Comparison of ENCODE assay signal across 22 mouse cellular contexts in the genomic region with DNA sequence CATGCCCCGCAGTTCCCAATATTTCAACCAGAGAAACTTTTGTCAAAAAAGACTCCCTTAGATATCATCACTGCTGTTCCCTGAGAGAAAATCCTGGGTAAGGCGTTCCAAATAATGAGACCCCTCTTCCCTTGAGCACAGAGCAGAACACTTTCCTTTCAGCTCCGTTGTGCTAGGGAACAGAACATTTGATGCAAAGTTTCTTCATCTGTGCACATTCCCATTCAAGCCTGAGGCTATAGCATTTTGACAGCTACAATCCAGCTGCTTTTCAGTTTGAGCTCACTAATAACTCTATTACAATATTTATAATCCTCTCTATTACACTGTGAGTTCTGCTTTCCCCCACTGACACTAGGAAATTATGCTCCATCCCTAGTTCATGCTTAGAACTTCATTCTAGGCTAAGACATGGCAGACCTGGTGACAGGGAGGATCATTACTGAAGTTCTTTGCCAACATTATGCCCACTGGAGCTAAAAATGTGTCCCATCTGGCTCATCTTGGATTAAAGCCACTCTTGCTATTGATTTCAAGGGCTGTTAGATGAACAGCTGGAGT.
DNase-seq lines count a peak whose midpoint lies in the region; ATAC-seq lines count a peak whose summit lies in the region.
"Had no signal": no experiment of that assay in that cellular context is flagged by ENCODE, and none has a peak within 500 bp of the region (broad histone marks: within the 10 kb centered on the region; RNA-seq: fewer than 3 reads in every experiment).

No protein-coding gene starts in this region.

- H3K4me2 ChIP-seq in midbrain, embryonic 14.5 days (ENCODE audit: low read length) = no peak overlapping the region
- H3K4me2 ChIP-seq in midbrain, embryonic 11.5 days = no peak overlapping the region
- no peak overlapping the region for H3K4me2 ChIP-seq in neural tube, embryonic 15.5 days
- H3K4me2 ChIP-seq: heart, embryonic 11.5 days; limb, embryonic 12.5 days; liver, embryonic 11.5 days had no signal

- 63% methylated on average over 3 of the region's 3 CpGs for WGBS in midbrain, embryonic 14.5 days
- WGBS in midbrain, embryonic 11.5 days = 72% methylated on average over 3 of the region's 3 CpGs
- 61% methylated on average over 3 of the region's 3 CpGs for WGBS in neural tube, embryonic 15.5 days

- no peaks in the 10 kb centered on the region for H3K9me3 ChIP-seq in midbrain, embryonic 14.5 days (ENCODE audit: control insufficient read depth, low read length)
- H3K9me3 ChIP-seq in midbrain, embryonic 11.5 days (ENCODE audit: control insufficient read depth, low read length) = no peaks in the 10 kb centered on the region
- no peaks in the 10 kb centered on the region for H3K9me3 ChIP-seq in neural tube, embryonic 15.5 days (replicated peaks)
- H3K9me3 ChIP-seq: forebrain, embryonic 10.5 days; limb, embryonic 12.5 days; megakaryocyte, embryonic 14.5 days had no signal

- H3K4me1 ChIP-seq in midbrain, embryonic 14.5 days (ENCODE audit: control insufficient read depth, insufficient read depth, low read length) = no peaks in the 10 kb centered on the region
- H3K4me1 ChIP-seq in midbrain, embryonic 11.5 days (ENCODE audit: control insufficient read depth, insufficient read depth, low read length) = no peaks in the 10 kb centered on the region
- no peaks in the 10 kb centered on the region for H3K4me1 ChIP-seq in neural tube, embryonic 15.5 days
- H3K4me1 ChIP-seq: forebrain, embryonic 10.5 days; limb, embryonic 12.5 days; megakaryocyte, embryonic 14.5 days had no signal

- ATAC-seq in midbrain, embryonic 14.5 days (ENCODE audit: low FRiP score, low TSS enrichment) = no peak
- no peak for ATAC-seq in midbrain, embryonic 11.5 days (ENCODE audit: low FRiP score)
- ATAC-seq in neural tube, embryonic 15.5 days (ENCODE audit: low FRiP score) = peak; percentile 53; the same call in 1 of the 2 replicates
- ATAC-seq: forebrain, embryonic 16.5 days; liver, postnatal 0 days had no signal

- no peaks in the 10 kb centered on the region for H3K27me3 ChIP-seq in midbrain, embryonic 14.5 days (ENCODE audit: control insufficient read depth, insufficient read depth, low read length)
- no peaks in the 10 kb centered on the region for H3K27me3 ChIP-seq in midbrain, embryonic 11.5 days (ENCODE audit: control insufficient read depth, insufficient read depth, low read length)
- no peaks in the 10 kb centered on the region for H3K27me3 ChIP-seq in neural tube, embryonic 15.5 days (replicated peaks)
- H3K27me3 ChIP-seq: limb, embryonic 12.5 days; megakaryocyte, embryonic 14.5 days had no signal

- intact Hi-C loops in left cerebral cortex, postnatal 4 days (cut with DNase I) = no loop called here
- intact Hi-C loops in left cerebral cortex, postnatal 10 days (cut with DNase I) = no loop called here

- DNase-seq in left cerebral cortex, postnatal 4 days = peak; percentile 2
- DNase-seq in left cerebral cortex, postnatal 10 days (ENCODE audit: extremely low spot score in 1 of 2, low spot score in 2 of 2) = no peak
- peak; percentile 57 for DNase-seq in midbrain, embryonic 14.5 days
- DNase-seq in midbrain, embryonic 11.5 days (ENCODE audit: low spot score, missing footprints) = no peak
- peak; percentile 0 for DNase-seq in lung, postnatal 36 days
- DNase-seq in spleen, postnatal 36 days (ENCODE audit: low spot score in 2 of 2) = no peak
- DNase-seq: adrenal gland, adult 2 months; cerebellum, adult 8-10 months; gastrocnemius, postnatal 10 days; kidney, adult 2 months; liver, postnatal 0 days; thymus, adult 2 months; thymus, postnatal 4 days had no signal

- H3K4me3 ChIP-seq in midbrain, embryonic 14.5 days (replicated peaks; ENCODE audit: low read depth, low read length) = no peak overlapping the region
- no peak overlapping the region for H3K4me3 ChIP-seq in midbrain, embryonic 11.5 days (ENCODE audit: low read depth, low read length)
- H3K4me3 ChIP-seq in neural tube, embryonic 15.5 days (replicated peaks) = no peak overlapping the region
- H3K4me3 ChIP-seq: forebrain, embryonic 10.5 days; limb, embryonic 12.5 days; megakaryocyte, embryonic 14.5 days had no signal

- no peaks in the 10 kb centered on the region for H3K36me3 ChIP-seq in midbrain, embryonic 14.5 days (ENCODE audit: control insufficient read depth, insufficient read depth, low read length)
- H3K36me3 ChIP-seq in midbrain, embryonic 11.5 days (ENCODE audit: control insufficient read depth, insufficient read depth, low read length) = no peaks in the 10 kb centered on the region
- H3K36me3 ChIP-seq in neural tube, embryonic 15.5 days = no peaks in the 10 kb centered on the region
- H3K36me3 ChIP-seq: forebrain, embryonic 10.5 days; limb, embryonic 12.5 days had no signal

- H3K27ac ChIP-seq in midbrain, embryonic 14.5 days (replicated peaks; ENCODE audit: low read depth, low read length) = no peak overlapping the region
- H3K27ac ChIP-seq in midbrain, embryonic 11.5 days (ENCODE audit: low read depth, low read length) = no peak overlapping the region
- no peak overlapping the region for H3K27ac ChIP-seq in neural tube, embryonic 15.5 days (replicated peaks)
- H3K27ac ChIP-seq: forebrain, embryonic 10.5 days; kidney, postnatal 0 days; limb, embryonic 12.5 days; stomach, postnatal 0 days had no signal

- no peak overlapping the region for H3K9ac ChIP-seq in midbrain, embryonic 14.5 days (replicated peaks; ENCODE audit: low read length)
- H3K9ac ChIP-seq in midbrain, embryonic 11.5 days (ENCODE audit: low read length) = no peak overlapping the region
- no peak overlapping the region for H3K9ac ChIP-seq in neural tube, embryonic 15.5 days (replicated peaks)
- H3K9ac ChIP-seq: limb, embryonic 12.5 days; liver, postnatal 0 days had no signal

Comparison
In these comparisons a context has a peak if more than half of its experiments do, and no peak if none do; other contexts are left out.
1. DNase-seq: peak in left cerebral cortex, postnatal 4 days (single experiment), midbrain, embryonic 14.5 days (single experiment) and lung, postnatal 36 days (single experiment); none in left cerebral cortex, postnatal 10 days (0 of 2), midbrain, embryonic 11.5 days (single experiment) and spleen, postnatal 36 days (0 of 2).